Mouse (Mus musculus) gastrocnemius, postnatal 36 days (tissue): ENCODE data around the gene Ankrd13a. TPM values are rescaled to one million over a fixed set of nuclear protein-coding genes. Genes with fewer than 3 reads are reported as not detected.
"Not testable (repeated sequence)": the region's sequence is repeated elsewhere in the genome, so short reads cannot be mapped to it uniquely, and the experiment has no call there.

Experiments used
- DNase-seq, 2 experiments: peaks; one replicate each; pipeline ENCODE4 v3.0.0; 2022
- intact Hi-C: fragments of 180-260 bp; cut with DNase I; formaldehyde crosslinking; loops from one replicate; pipeline ENCODE4 v1.15.1; 2025
- microRNA-seq, 2 experiments: library from miRNA; unstranded; fragments of <30 nt; microRNA quantifications; one replicate each; pipeline ENCODE4 v1.2.0; 2021
- total RNA-seq, 2 experiments: library from RNA; stranded (reverse); gene quantifications; 2 replicates each; pipeline ENCODE4 v1.2.3; 2021

Ankrd13a gene
- total RNA-seq, 2 experiments from 2014 or later = 18.8 to 21.4 TPM

DNA sequence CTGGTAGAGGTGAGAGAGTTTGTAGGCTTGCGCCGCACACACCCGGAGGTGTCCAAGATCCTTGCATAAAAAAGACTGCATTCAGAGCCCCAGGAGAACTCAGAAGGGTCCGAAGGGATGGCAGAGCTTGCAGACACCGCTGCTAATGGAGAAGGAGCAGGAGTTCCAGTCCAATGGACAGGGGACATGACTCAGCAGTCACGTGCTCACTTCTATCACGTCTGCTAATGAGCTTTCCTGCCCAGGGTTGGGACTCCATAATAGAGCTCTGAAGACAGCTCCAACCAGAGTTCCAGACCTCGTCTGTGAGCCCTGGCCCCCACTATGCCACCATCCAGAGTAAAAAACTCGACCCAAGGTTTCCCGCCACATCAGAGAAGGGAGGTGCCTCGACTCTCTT, 43.6 kb downstream of the Ankrd13a start:
- DNase-seq = no peak
- intact Hi-C loops = no loop called here

DNA sequence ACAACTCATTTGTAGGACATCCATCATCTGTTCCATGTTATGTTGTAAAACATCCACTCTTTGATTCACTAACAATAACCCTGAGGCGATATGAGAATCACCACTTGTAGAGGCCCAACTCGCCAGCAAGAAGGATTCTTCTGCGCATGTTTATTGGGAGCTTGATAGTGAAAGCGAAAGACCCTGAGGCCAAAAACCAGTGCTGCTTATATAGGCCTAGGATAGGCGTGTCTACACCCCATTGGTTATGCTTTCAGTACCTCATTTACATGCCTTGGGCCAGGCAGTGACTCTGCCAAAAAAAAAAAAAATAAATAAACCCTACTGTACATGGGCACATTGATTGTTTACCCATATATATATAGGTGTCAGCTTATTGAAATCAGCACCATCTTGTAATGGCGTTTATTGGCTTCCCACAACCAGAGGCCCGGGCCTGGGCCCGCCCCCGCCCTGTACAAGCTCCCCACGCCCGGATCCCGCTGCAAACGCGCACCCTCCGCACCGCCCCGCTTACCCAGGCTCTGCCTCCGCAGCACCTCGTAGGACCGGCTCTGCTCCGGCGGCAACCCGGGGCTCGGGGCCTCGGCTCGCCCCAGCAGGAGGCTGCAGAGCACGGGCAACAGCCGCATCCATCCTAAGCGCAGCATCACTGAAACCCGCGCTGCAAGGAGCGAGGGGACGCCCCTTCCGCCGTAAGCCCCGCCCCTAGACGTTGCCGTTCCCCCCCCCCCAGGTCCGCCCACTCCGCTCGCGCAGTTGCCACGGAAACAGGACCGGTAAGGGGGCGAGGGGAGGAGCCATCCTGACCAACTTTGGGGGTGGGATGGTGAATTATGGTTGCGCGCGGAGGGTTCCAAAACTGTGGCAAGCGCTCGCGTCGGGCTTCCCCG, 48.6 kb downstream of the Ankrd13a start, which contains the start of gene 1500011B03Rik:
TSS of gene 1500011B03Rik (minus strand) at position 673 of the 893 bp plus-strand sequence.
- intact Hi-C loops = no loop called here
- DNase-seq = peak; percentile 36 to 45

GRCm38 (mm10) chr5:114824197-114824596, 49.7 kb downstream of the Ankrd13a start:
- DNase-seq = peak in 1 of 2 experiments; percentile 33
- intact Hi-C loops = no loop called here

DNA sequence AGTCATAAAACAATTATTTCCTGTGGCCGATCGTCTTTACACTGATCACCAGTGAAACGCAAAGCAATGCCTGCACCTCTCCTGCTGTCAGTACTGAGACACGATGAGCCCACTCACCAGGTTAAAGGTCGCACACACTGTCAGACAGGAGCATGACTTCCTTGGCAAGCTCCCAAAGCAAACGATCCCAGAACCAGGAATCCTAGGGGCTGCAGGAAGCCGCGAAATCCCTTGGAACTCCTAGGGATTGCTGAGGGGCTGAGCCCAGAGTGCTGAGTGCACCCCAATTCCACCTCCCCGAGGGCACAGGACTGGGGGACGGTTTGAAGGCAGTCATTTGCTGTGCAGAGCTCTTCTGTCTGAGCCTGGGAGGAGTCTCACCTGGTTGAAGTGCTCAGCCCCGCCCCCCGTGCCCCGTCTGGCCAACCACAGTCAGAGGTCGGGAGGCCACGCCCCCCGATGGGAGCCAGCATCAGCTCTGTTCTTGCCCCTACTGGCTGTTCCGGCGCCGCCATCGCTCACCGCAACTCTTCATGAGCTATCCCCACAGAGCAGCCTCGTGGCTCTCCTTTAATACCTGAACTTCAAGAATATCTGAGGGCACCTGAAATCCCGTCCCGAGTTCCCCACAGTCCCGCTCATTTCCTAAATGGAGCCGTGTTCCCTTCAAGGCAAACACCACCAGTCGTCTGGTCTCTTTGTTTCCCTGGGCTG, 51.7 kb downstream of the Ankrd13a start:
- intact Hi-C loops = no loop called here
- DNase-seq = no peak

GRCm38 (mm10) chr5:114827427-114827826, 53.0 kb downstream of the Ankrd13a start:
- no peak for DNase-seq
- intact Hi-C loops = no loop called here

- no peak for DNase-seq
- intact Hi-C loops = no loop called here
Measured at GRCm38 (mm10) chr5:114829740-114830139, 55.3 kb downstream of the Ankrd13a start.

DNA sequence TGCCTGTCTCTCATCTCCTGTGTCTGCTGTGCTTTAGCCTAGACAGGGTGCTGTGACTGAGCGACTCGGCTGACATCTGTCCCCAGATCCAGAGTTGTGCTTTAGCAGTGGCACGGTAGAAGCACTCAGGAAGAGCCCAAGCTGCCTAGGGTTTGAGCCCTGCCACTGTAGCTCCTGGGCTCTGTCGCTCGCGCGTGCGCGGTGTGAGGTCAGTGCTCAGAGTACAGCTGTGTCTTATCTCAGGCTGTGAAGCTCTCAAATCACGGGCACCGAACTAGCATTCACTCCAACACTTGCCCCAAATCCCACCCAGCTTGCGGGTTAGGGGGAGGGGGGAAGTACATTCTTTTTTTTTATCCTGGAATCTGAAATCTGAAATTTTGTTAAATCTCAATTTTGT, 62.4 kb downstream of the Ankrd13a start:
- intact Hi-C loops = no loop called here
- DNase-seq = no peak

DNA sequence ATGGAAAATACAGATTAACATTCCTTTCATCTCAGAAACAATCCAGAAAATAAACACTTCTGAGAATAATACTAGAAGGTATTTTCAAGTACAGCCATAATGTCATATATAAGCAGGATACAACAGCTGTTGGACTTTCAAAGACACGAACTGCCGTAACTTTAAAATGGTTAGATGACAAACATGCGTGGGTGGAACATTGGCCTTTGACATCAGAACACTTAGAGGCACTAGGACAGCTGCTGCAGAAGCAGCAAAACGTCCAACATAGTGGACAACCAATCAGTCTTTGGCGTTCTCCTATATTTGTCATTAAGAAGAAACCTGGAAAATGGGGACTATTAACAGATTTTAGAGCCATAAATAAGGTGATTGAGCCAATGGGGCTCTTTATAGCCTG, 66.0 kb downstream of the Ankrd13a start:
- intact Hi-C loops, DNase-seq: not testable (repeated sequence)

- intact Hi-C loops, DNase-seq: not testable (repeated sequence)
Measured at GRCm38 (mm10) chr5:114842155-114842554, 67.7 kb downstream of the Ankrd13a start.

DNA sequence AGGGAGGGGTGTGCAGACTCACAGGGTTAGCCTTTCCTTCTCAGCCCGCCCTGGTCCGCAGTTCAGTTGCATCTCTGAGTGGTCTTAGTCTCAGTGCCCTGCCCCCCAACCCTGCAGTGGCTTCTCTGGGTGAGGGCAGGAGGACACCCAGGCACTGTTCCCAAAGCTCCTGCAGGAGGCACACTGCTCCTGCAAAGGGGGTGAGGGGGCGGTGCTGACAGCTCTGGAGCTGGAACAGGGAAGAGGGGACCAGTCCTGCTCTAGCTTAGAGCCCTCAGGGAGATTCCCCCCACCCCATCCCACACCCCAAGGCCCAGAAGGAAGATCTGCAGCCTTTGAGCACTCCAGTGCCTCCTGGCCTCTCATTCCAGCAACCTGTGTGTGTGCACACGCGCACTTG, 68.2 kb downstream of the Ankrd13a start:
- DNase-seq = no peak
- intact Hi-C loops = no loop called here

GRCm38 (mm10) chr5:114844371-114844770, 69.9 kb downstream of the Ankrd13a start:
- intact Hi-C loops, DNase-seq: not testable (repeated sequence)

- intact Hi-C loops = no loop called here
Measured at GRCm38 (mm10) chr5:114851565-114852236, 77.2 kb downstream of the Ankrd13a start.

GRCm38 (mm10) chr5:114853364-114853763, 78.9 kb downstream of the Ankrd13a start, which contains the start of gene 4930519G04Rik:
Gene 4930519G04Rik, plus strand, starts transcription at chr5:114853664.
- DNase-seq, intact Hi-C loops: not testable (repeated sequence)

More at GRCm38 (mm10) chr5:114851565-114852236, 77.2 kb downstream of the Ankrd13a start:
- no peak for DNase-seq

Small RNAs within 50 kb of the gene (microRNA-seq; reads per million reads assigned to microRNA genes)
- gene Mir6240 = 5.0 to 13.4 reads per million in 2 experiments

Other genes with a start within 250 kb of the Ankrd13a start
- gene Fam222a, start 206.7 kb upstream of the Ankrd13a start, total RNA-seq = under 1 TPM; 0.22 to 0.28 TPM
- 1 to 10 TPM in 1 of 2 experiments, under 1 TPM in 1; 0.87 to 2.1 TPM for gene Trpv4, start 116.3 kb upstream of the Ankrd13a start, total RNA-seq
- gene Gltp, start 83.7 kb upstream of the Ankrd13a start, total RNA-seq = 1 to 10 TPM; 7.3 to 7.9 TPM
- 1 to 10 TPM; 2.7 to 2.9 TPM for gene Tchp, start 66.9 kb upstream of the Ankrd13a start, total RNA-seq
- 10 to 100 TPM; 15.9 to 17.4 TPM for gene Git2, start 840 bp downstream of the Ankrd13a start, total RNA-seq
- 1 to 10 TPM; 4.9 to 5.2 TPM for gene 1500011B03Rik, start 48.8 kb downstream of the Ankrd13a start, total RNA-seq
- gene 4930519G04Rik, start 79.0 kb downstream of the Ankrd13a start, total RNA-seq = not detected
- not detected for gene Gm9936, start 84.0 kb downstream of the Ankrd13a start, total RNA-seq
- gene Oasl2, start 122.3 kb downstream of the Ankrd13a start, total RNA-seq = 1 to 10 TPM; 1.2 to 2.7 TPM
- under 1 TPM in 1 of 2 experiments, not detected in 1; 0.59 TPM for gene Oasl1, start 148.6 kb downstream of the Ankrd13a start, total RNA-seq
- 10 to 100 TPM; 19.2 to 23.1 TPM for gene 2210016L21Rik, start 167.5 kb downstream of the Ankrd13a start, total RNA-seq
- not detected for gene Hnf1a, start 196.4 kb downstream of the Ankrd13a start, total RNA-seq
- 10 to 100 TPM; 19.6 to 21.3 TPM for gene Sppl3, start 236.5 kb downstream of the Ankrd13a start, total RNA-seq